Mouse (Mus musculus) WW6 (cell line): ENCODE measurements around the gene Dscaml1.

Experiments
- DNase-seq: peaks from one replicate; pipeline ENCODE4 v3.0.0-alpha.2; 2013; ENCODE audit warnings: low read depth, low spot score

Gene Dscaml1

DNA sequence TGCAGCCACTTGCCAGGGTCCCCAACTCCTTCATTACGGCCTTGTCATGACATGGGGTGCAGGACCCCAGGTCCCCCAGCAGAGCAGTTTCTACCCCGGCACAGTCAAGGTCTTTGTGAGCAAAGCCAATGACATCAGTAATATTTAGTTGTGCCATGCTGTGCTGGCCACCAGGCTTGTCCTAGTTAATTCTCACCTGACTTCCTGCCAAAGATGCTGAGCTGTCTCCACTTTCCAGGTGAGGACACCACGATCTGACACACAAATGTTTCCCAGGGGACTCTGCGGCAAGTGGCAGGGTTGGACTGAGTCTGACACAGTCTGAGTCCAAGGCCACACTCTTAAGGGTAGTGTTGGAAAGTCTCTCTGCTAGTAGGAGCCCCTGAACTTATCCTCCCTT is at the start of gene Dscaml1:
Dscaml1 (plus strand) TSS at position 173 of the 400 bp plus-strand sequence.
- no peak for DNase-seq

DNA sequence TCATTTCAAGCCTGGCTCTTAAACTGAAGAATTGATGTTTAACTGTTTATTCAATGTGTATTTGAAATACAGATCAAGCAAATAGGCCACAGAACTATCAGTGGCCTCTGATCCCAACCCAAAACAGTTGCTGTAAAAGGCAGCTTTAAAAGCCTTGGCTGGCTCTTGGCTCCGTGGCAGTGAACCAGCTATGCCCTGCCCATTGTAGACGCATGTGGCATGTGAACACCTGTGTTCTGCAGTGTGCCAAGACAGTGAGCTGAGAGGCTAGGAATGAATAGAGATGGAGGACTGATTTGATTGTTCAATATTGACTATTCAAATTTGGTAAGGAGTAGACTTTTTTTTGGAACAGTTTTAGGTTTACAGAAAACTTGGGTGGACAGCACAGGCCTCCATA is 49.5 kb upstream of the Dscaml1 start:
- no peak for DNase-seq

- DNase-seq: no peak
These were observed 45.8 kb upstream of the Dscaml1 start for GRCm38 (mm10) chr9:45380411-45381251.

DNA sequence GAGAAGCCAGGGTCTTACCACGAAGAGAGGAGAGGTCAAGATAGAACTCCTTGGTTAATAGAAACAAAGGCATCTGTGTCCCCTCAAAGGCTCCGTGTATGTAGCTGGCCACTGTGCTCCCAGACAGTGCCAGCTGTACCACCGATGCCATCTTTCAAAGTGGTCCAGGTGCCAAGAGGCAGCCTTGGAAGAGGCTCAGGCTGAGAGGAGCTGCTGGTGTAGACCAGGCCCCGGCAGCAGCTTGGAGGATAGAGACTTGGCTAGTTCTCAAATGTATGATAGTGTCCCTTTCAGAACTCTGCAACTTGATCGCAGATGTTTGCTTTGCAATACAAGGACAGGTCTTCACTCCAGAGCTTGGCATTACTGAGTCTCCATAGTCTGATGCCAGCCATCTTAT is 44.1 kb upstream of the Dscaml1 start:
- DNase-seq: no peak

GRCm38 (mm10) chr9:45382834-45383233 is 43.6 kb upstream of the Dscaml1 start:
- DNase-seq: no peak

GRCm38 (mm10) chr9:45383883-45384282 is 42.5 kb upstream of the Dscaml1 start:
- DNase-seq: no peak

- no peak for DNase-seq
These were observed 39.7 kb upstream of the Dscaml1 start for GRCm38 (mm10) chr9:45386698-45387097.

- DNase-seq: peak; percentile 53
These were observed 37.9 kb upstream of the Dscaml1 start for GRCm38 (mm10) chr9:45388385-45388994.

- DNase-seq: no peak
These were observed 36.8 kb upstream of the Dscaml1 start for GRCm38 (mm10) chr9:45389596-45389995.

DNA sequence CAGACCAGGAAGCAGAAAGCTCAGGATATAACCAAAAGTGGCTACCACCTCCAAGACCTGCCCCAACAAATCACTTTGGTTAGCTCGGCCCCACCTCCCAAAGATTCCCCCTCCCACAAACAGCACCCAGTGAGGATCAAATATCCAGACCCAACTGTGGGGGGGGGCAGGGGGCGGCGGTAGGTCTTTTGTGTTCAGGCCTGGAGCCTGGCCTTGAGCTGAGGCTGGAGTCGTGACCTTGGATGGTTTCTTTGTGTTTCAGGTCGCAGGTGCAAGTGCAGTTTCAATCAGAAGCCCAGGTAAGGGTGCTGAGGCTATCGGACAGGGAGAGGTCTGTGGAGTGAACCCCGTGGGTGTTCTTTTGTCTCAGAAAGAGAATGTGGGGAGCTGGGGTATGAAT is 35.1 kb upstream of the Dscaml1 start:
- no peak for DNase-seq

GRCm38 (mm10) chr9:45395218-45395617 is 31.2 kb upstream of the Dscaml1 start:
- DNase-seq: no peak

- DNase-seq: no peak
These were observed 30.6 kb upstream of the Dscaml1 start for GRCm38 (mm10) chr9:45395796-45396195.

GRCm38 (mm10) chr9:45398336-45398735 is 28.1 kb upstream of the Dscaml1 start:
- no peak for DNase-seq

DNA sequence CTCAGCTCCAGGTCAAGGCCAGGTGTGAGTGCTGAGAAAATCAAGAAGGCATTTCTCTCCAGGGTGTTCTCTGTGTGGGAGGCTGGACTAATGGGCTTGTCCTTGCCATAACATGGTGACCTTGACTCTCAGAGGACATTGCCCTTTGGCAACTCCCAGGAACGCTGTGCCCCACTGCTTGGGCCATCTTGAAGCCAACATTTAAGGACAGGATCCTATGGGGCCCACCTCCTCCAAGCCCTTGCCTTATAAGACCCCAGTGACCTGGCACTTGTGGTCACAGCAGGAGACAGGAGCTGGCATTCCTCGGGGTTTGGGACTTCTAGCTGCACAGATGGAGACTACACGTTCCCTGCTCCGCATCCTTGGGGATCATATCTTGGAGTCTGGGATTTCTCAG is 27.0 kb upstream of the Dscaml1 start, which contains the start of gene Fxyd2:
Fxyd2 (plus strand) TSS at position 236 of the 400 bp plus-strand sequence.
- no peak for DNase-seq

GRCm38 (mm10) chr9:45401851-45402250 is 24.6 kb upstream of the Dscaml1 start:
- no peak for DNase-seq

DNA sequence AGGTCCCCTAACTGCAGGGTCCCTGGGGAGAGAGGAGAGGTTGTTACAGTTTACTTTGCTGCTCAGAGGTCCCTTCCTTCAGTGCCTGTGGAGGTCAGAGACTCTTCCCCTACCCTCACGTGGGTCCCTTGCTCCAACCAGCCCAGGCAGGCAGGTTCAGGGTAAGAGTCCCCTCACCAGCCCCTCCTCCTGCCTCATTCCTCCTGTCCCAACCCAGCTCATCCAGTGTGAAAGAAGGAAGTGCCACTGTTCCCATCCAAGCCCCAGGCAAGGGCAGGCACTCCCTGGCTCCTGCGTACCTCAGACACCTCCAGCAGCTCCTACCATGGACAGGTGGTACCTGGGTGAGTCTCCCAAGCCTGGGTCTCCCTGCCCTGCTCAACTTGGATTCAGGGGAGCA is 23.5 kb upstream of the Dscaml1 start:
- DNase-seq: no peak

DNA sequence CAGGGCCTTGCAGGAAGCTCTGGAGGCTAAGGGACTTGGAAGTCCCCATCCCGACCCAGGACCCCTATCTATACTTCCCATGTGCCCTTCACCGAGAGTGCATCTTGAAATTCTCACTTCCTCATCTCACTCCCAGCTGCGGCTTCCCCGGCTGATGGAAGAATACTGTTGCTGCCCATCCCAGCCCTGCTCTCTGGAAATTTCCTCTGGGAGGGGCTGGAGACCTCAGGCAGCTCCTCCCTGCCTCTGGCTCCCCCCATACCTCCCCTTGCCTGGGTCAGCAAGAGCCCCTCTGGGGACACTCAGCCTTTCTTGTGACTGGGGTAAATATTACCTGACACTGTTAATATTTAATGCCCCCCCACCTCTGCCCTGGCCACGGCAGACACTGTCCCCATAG is 20.7 kb upstream of the Dscaml1 start:
- no peak for DNase-seq

GRCm38 (mm10) chr9:45406808-45407207 is 19.6 kb upstream of the Dscaml1 start:
- DNase-seq: no peak

DNA sequence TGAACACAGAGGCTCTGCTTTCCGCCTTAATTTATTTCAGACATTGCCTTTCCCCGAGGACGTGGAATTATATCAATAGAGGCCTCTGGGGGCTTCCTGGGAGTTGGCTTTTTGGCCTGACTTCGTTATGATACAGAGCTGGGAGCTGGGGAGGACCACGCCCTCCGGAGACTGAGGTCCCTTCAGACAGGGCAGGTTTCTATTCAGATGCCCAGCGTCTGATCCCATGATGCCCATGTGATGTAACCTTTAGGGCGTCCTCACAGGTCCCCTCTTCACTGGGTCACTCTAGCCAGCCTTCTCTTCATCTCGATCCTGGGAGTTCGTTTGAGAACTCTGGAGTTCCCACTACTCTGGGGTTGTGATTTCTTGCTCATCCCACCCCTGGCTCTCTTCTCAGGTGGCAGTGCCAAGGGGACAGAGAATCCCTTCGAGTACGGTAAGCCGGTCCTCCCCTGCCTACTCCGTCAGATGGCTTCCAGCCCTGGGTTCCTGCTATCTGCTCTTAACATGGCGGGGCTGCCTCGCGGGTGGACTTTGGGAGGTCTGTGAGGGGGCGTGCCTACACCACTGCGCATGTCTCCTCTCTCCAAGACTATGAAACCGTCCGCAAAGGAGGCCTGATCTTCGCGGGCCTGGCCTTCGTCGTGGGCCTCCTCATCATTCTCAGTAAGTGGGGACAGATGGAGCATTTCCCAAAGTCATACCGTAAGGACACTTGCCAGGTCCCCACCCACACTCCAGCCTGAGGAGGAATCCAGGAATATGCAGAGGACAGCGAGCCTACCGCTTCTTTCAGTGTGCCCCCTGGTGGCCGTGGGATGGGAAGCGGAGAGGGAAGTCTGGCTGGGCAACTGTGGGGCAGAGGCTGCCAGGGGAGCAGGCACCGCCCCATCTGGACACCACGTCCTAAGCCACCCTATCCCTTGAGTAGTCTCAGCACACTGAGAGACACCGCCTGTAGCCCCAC is 18.4 kb upstream of the Dscaml1 start:
- no peak for DNase-seq

GRCm38 (mm10) chr9:45410193-45410592 is 16.2 kb upstream of the Dscaml1 start:
- DNase-seq: no peak

DNA sequence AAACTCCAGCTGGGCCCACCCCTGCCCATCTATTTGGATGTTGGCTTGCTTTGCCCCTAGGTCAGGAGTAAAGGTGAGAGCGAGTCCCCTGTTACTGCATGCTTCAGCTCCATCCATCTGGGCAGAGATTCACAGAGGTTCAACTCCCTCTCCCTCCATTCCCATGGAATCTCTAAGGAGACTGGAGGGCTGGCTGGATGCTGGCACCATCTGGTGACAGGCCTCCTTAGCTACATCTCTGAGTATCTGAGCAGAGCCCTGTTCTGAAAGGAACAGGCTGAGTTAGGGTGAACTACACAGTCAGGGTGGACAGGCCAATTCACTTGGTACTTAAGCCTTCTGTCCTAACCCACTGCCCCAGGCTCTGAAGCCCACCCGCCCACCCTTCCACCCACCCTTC is 15.8 kb upstream of the Dscaml1 start:
- DNase-seq: no peak

- no peak for DNase-seq
These were observed 15.3 kb upstream of the Dscaml1 start for GRCm38 (mm10) chr9:45411111-45411510.
